Mouse (Mus musculus) heart, postnatal 0 days (tissue): Measurements from ENCODE around the gene Spp1.

Experiments used
- CTCF ChIP-seq: IDR thresholded peaks from 2 replicates; pipeline ENCODE4 v1.5.1; 2016; ENCODE audit warnings: antibody characterized with exemption, control low read depth, low read depth
- EP300 ChIP-seq: IDR thresholded peaks from 2 replicates; pipeline ENCODE4 v1.6.1; 2016; ENCODE audit warnings: antibody characterized with exemption, low read depth

- TF ChIP-seq CTCF = peak; percentile 83
- no peak for TF ChIP-seq EP300
These were observed 11.2 kb downstream of the Spp1 start for GRCm38 (mm10) chr5:104446156-104446555.
